Mouse (Mus musculus) CH12.LX (cell line): ENCODE data around the gene Zfp663.

ENCODE experiments used
- CTCF ChIP-seq, 2 experiments: IDR thresholded peaks in 1 of 2; conservative IDR thresholded peaks in 1 of 2; 2 replicates each; pipeline ENCODE4 v1.5.1; 2011 to 2012; ENCODE audit warnings: low read depth in 2 of 2, low read length in 2 of 2, improper control_type of control experiment in 1 of 2, inconsistent platforms in 1 of 2, mild to moderate bottlenecking in 1 of 2, moderate library complexity in 1 of 2
- MAFK ChIP-seq: IDR thresholded peaks from 2 replicates; pipeline ENCODE4 v1.6.1; 2011; ENCODE audit warnings: low read length, improper control_type of control experiment; ENCODE audit not compliant: insufficient replicate concordance

DNA sequence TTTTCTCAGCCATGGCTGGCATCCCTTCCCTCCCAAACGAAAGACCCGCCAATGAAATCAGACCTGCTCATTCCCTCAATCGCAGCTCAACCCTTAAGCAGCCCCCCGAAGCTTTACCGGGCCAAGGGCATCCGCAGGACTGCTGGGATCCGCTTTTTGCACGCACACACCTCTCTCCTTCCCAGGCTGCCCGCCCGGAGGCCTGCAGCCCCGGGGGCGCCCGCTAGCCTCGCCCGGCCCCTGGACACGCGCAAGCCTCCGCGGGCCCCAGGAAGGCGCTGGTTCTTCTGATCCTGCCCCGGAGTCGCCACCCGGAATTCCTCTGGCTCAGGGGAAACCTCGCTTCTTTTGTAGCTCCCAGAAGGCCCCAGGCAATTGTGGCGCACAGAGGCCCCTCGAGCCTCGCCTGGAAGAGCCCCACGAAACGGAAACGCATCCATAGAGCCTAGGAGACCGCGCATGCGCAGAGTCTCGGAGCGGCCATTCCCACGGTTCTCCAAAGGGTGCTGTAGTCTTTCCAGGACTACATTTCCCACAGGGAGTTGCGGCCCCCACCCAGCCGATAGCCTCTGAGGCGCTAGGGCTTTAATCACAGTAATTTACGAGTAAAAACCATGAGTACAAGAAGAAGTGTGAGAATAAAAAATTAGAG lies 19.4 kb upstream of the Zfp663 start, which contains the start of gene Zfp334:
- no peak for TF ChIP-seq CTCF (conservative IDR thresholded peaks at IDR 0.05 in 1 of 2, IDR thresholded peaks at IDR 0.05 in 1 of 2; ENCODE audit: low read depth in 2 of 2, low read length in 2 of 2)
- TF ChIP-seq MAFK = no peak
